Mouse (Mus musculus): ENCODE results near the gene Erp27.

Gene Erp27

DNA sequence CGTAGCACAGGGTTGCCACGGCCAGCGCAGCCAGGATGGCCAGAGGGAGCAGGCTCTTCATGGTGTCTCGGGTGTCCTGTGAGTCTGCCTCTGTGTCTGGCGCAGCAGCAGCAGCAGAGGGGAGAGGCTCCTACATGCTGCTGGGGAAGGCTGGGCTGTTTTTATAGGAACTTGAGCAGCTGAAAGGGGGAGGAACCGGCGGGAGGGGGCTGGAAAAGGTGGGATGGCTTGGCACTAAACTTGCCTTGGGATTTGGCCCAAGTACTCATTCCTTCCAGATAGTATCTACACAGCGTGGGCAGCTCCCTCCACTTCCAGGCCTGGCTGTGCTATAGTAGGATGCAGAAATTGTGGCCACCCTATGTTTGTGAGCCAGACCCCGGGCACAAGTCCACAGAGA is 46.3 kb downstream of the Erp27 start, which contains the start of gene Mgp:
TSS of gene Mgp (minus strand) at position 154 of the 400 bp plus-strand sequence.
- in situ Hi-C loops (cut with MboI, MseI) = no loop called here

DNA sequence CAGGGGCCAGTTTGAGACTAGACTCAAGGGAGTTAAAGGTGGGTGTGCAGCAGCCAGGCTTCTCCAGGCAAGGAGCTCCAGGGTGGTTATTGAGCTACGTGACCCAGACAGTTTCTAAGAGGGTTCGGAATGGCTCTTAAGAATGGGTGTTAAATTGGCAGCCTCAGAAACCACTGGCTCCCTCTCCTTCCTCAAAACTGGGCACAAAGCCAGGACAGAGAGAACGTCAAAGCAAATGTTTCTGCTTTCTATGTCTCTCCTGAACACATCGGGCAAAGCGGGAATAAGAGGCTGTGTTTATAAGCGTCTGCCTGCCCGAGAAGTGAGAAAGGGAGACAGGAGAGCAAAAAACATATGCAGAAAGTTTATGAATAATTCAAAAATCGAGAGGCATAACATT is 47.4 kb downstream of the Erp27 start:
- in situ Hi-C loops (cut with MboI, MseI) = no loop called here

GRCm38 (mm10) chr6:136868921-136869320 is 53.1 kb downstream of the Erp27 start:
- in situ Hi-C loops (cut with MboI, MseI) = no loop called here

DNA sequence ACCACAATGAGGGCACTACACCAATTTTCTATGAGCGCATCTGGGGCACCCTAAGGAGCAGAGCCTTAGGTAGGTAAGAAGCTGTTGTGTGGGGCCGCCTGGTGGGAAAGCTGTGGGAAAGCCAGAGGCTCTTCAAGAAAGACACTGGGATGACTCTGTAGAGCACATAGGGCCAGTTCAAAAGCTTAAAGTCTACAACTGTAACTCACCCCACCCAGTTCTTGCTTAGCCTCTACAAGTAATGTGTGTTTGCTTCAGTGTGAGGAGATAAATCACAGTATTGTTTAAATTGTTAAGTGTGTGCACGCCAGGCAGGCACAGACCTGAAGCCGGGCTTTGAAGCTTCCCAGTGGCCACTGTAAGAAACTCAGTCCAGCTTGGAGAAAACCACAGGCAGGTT is 55.8 kb downstream of the Erp27 start:
- in situ Hi-C loops (cut with MboI, MseI) = no loop called here

GRCm38 (mm10) chr6:136865360-136865759 is 56.6 kb downstream of the Erp27 start:
- in situ Hi-C loops (cut with MboI, MseI) = no loop called here

DNA sequence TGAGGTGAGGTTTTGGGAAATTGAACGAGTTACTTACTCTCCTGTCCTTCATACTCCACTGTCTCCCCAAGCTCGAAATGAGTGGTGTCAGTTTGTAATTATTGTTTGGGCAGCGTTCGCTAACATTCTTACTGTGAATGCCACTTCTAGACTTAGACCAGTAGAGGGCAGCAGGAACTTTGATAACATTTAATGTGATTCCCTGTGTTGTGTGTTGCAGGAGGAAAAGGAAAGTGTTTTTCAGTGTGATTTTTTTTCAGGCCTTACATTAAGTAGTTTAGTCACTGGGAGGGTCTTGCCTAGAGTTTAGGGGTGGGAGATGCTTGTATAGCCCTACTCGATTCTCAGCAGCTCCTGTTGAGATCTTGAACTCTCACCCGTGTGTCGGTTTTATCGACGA is 61.0 kb downstream of the Erp27 start:
- in situ Hi-C loops (cut with MboI, MseI) = no loop called here

- in situ Hi-C loops (cut with MboI, MseI) = no loop called here
These were observed 63.6 kb downstream of the Erp27 start for GRCm38 (mm10) chr6:136858420-136858819.

DNA sequence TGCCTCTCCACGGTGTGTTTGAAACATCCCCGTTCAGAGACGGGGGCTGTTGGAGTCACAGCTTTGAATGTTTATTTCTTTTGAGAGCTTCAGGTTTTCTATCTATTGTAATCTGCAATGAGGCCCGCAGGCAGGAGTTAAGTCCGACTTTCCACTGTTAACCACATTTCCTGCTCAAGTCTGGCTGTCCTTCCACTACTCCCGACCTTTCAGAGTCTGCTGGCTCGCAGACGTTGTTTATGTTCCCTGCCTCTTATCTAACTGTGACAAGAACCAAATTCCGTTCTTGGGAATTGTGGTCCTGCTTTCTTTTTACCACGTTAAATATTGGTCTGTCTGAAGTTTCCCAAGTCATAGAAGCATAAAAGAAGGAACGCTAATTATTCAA is 64.1 kb downstream of the Erp27 start:
- in situ Hi-C loops (cut with MboI, MseI) = no loop called here

Data from T-helper 1 cell (primary cell).